Mouse (Mus musculus) megakaryocyte, embryonic 14.5 days (primary cell): ENCODE results near the gene Ppl.

ENCODE experiments used
- FLI1 ChIP-seq: IDR thresholded peaks from 2 replicates; pipeline ENCODE4 v1.6.1; 2012; ENCODE audit warnings: low read length, inconsistent platforms, mixed read lengths
- GATA1 ChIP-seq: IDR thresholded peaks from 3 replicates; pipeline ENCODE4 v1.6.1; 2012; ENCODE audit warnings: mixed read lengths, low read length, inconsistent platforms, borderline replicate concordance

- no peak for TF ChIP-seq GATA1
- no peak for TF ChIP-seq FLI1
Observed at GRCm38 (mm10) chr16:5147037-5147385, 14.8 kb upstream of the Ppl start, which contains the start of gene Sec14l5.
